9 mouse cellular contexts compared by ENCODE assay signal in the genomic region with DNA sequence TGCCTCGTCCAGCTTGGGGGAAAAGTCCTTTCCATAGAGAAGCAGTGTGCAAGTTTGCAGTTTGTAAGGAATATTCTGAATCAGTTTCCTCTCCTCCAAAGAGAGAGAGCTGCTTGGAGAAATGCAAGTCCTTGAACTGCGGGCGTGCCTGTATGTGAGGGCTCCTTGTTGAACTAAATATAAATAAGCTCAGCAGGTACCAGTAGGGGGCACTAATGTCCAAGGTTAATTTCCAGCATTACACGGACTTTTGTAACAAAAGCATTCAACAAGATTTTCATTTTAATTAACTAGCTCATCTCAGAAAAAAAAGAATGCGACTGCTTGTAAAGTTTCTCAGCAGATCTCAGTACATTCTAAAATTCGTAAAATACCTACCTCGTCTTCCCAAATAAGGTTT. TPM values are rescaled to one million over a fixed set of nuclear protein-coding genes. Genes with fewer than 3 reads are reported as not detected.
DNase-seq lines count a peak whose midpoint lies in the region; ATAC-seq and TF ChIP-seq lines count a peak whose summit lies in the region.
"Had no signal": no experiment of that assay in that cellular context is flagged by ENCODE, and none has a peak within 500 bp of the region (broad histone marks: within the 10 kb centered on the region; RNA-seq: fewer than 3 reads in every experiment).

No protein-coding gene starts in this region.

- H3K4me3 ChIP-seq in heart, adult 2 months = no peak overlapping the region
- H3K4me3 ChIP-seq in heart, embryonic 10.5 days = no peak overlapping the region
- no peak overlapping the region for H3K4me3 ChIP-seq in intestine, embryonic 15.5 days (replicated peaks)
- H3K4me3 ChIP-seq in lung, postnatal 0 days (ENCODE audit: low read depth, low read length) = no peak overlapping the region
- H3K4me3 ChIP-seq in stomach, postnatal 0 days (ENCODE audit: low read depth, low read length) = no peak overlapping the region
- H3K4me3 ChIP-seq: limb, embryonic 13.5 days had no signal

- H3K79me2 ChIP-seq in heart, adult 2 months (replicated peaks; ENCODE audit: control insufficient read depth, insufficient read depth, low read length) = no peaks in the 10 kb centered on the region

- H3K9ac ChIP-seq in heart, adult 2 months (ENCODE audit: low read depth, low read length) = no peak overlapping the region
- no peak overlapping the region for H3K9ac ChIP-seq in intestine, embryonic 15.5 days
- no peak overlapping the region for H3K9ac ChIP-seq in lung, postnatal 0 days (replicated peaks; ENCODE audit: low read depth)
- H3K9ac ChIP-seq in stomach, postnatal 0 days (ENCODE audit: low read length) = no peak overlapping the region
- H3K9ac ChIP-seq: limb, embryonic 13.5 days had no signal

- no peaks in the 10 kb centered on the region for H3K9me3 ChIP-seq in heart, embryonic 10.5 days
- no peaks in the 10 kb centered on the region for H3K9me3 ChIP-seq in intestine, embryonic 15.5 days
- H3K9me3 ChIP-seq in lung, postnatal 0 days (ENCODE audit: low read length) = no peaks in the 10 kb centered on the region
- H3K9me3 ChIP-seq in stomach, postnatal 0 days (ENCODE audit: control insufficient read depth, low read length) = no peaks in the 10 kb centered on the region
- H3K9me3 ChIP-seq: limb, embryonic 13.5 days had no signal

- H3K27ac ChIP-seq in heart, adult 2 months = no peak overlapping the region
- H3K27ac ChIP-seq in heart, embryonic 10.5 days = no peak overlapping the region
- H3K27ac ChIP-seq in intestine, embryonic 15.5 days = no peak overlapping the region
- H3K27ac ChIP-seq in lung, postnatal 0 days (ENCODE audit: low read length) = no peak overlapping the region
- no peak overlapping the region for H3K27ac ChIP-seq in stomach, postnatal 0 days (replicated peaks)
- H3K27ac ChIP-seq: limb, embryonic 13.5 days had no signal

- intact Hi-C loops in heart, adult 2 months (cut with DNase I) = loop anchor here (1.0 kb wide), 1 partner anchor 132 kb away; no protein-coding TSS in a partner anchor

- DNase-seq in heart, adult 2 months = peak; percentile 24 to 27
- no peak for DNase-seq in heart, embryonic 10.5 days (ENCODE audit: low spot score)
- DNase-seq in CD4-positive helper T cell, adult 2 months (ENCODE audit: low read depth, low spot score) = peak; percentile 80
- peak; percentile 75 for DNase-seq in adrenal gland, postnatal 10 days
- DNase-seq in embryo, embryonic 11 days = peak; percentile 81
- DNase-seq in lung, postnatal 0 days (ENCODE audit: low spot score) = peak; percentile 79
- peak; percentile 57 for DNase-seq in stomach, postnatal 0 days (ENCODE audit: low spot score)

- H3K27me3 ChIP-seq in heart, adult 2 months (ENCODE audit: control insufficient read depth, insufficient read depth, low read length) = no peaks in the 10 kb centered on the region
- no peaks in the 10 kb centered on the region for H3K27me3 ChIP-seq in heart, embryonic 10.5 days (ENCODE audit: insufficient read depth, poor library complexity, severe bottlenecking)
- H3K27me3 ChIP-seq in intestine, embryonic 15.5 days (replicated peaks) = no peaks in the 10 kb centered on the region
- no peaks in the 10 kb centered on the region for H3K27me3 ChIP-seq in lung, postnatal 0 days (replicated peaks; ENCODE audit: insufficient read depth, low read length)
- no peaks in the 10 kb centered on the region for H3K27me3 ChIP-seq in stomach, postnatal 0 days (ENCODE audit: control insufficient read depth, insufficient read depth, low read length)
- H3K27me3 ChIP-seq: limb, embryonic 13.5 days had no signal

- peak; percentile 55; the same call in 1 of the 2 replicates for ATAC-seq in intestine, embryonic 15.5 days
- ATAC-seq in lung, postnatal 0 days = no peak
- ATAC-seq in stomach, postnatal 0 days (ENCODE audit: low FRiP score, low TSS enrichment) = no peak

- no peak for TF ChIP-seq EP300 in heart, adult 2 months (IDR thresholded peaks at IDR 0.05; ENCODE audit: insufficient read depth, low read depth, low read length)
- no peak for TF ChIP-seq EP300 in lung, postnatal 0 days (IDR thresholded peaks at IDR 0.05)
- TF ChIP-seq EP300 in stomach, postnatal 0 days (optimal IDR thresholded peaks at IDR 0.05) = no peak

- H3K4me2 ChIP-seq in intestine, embryonic 15.5 days (replicated peaks) = no peak overlapping the region
- no peak overlapping the region for H3K4me2 ChIP-seq in lung, postnatal 0 days (replicated peaks; ENCODE audit: low read depth, low read length)
- no peak overlapping the region for H3K4me2 ChIP-seq in stomach, postnatal 0 days (replicated peaks; ENCODE audit: low read depth)
- H3K4me2 ChIP-seq: limb, embryonic 13.5 days had no signal

- H3K36me3 ChIP-seq in heart, adult 2 months (ENCODE audit: control insufficient read depth, insufficient read depth, low read length) = peaks cover 33% of the 10 kb centered on the region
- peaks cover 90% of the 10 kb centered on the region for H3K36me3 ChIP-seq in heart, embryonic 10.5 days
- peaks cover 6% of the 10 kb centered on the region for H3K36me3 ChIP-seq in intestine, embryonic 15.5 days
- peaks cover 38% of the 10 kb centered on the region for H3K36me3 ChIP-seq in lung, postnatal 0 days (ENCODE audit: insufficient read depth, low read length)
- peaks cover 9% of the 10 kb centered on the region for H3K36me3 ChIP-seq in stomach, postnatal 0 days (ENCODE audit: control insufficient read depth, insufficient read depth, low read length)

- WGBS in heart, adult 2 months = 54% methylated on average over 7 of the region's 7 CpGs
- WGBS in heart, embryonic 10.5 days = 72% methylated on average over 7 of the region's 7 CpGs
- WGBS in intestine, embryonic 15.5 days = 63% methylated on average over 7 of the region's 7 CpGs
- 58% methylated on average over 7 of the region's 7 CpGs for WGBS in lung, postnatal 0 days
- 58% methylated on average over 7 of the region's 7 CpGs for WGBS in stomach, postnatal 0 days

- TF ChIP-seq POLR2A in heart, adult 2 months (IDR thresholded peaks at IDR 0.05; ENCODE audit: insufficient read depth, low read depth, low read length) = no peak

- no peaks in the 10 kb centered on the region for H3K4me1 ChIP-seq in heart, adult 2 months (ENCODE audit: control insufficient read depth, insufficient read depth, low read length)
- H3K4me1 ChIP-seq in heart, embryonic 10.5 days = no peaks in the 10 kb centered on the region
- 0 out of 2 replicates have a peak, but pooled peaks cover 2% of the 10 kb centered on the region for H3K4me1 ChIP-seq in intestine, embryonic 15.5 days (replicated peaks)
- no peaks in the 10 kb centered on the region for H3K4me1 ChIP-seq in lung, postnatal 0 days (ENCODE audit: insufficient read depth, low read depth, low read length)
- no peaks in the 10 kb centered on the region for H3K4me1 ChIP-seq in stomach, postnatal 0 days (replicated peaks; ENCODE audit: control insufficient read depth, insufficient read depth)
- H3K4me1 ChIP-seq: limb, embryonic 13.5 days had no signal

- peak; percentile 86 for TF ChIP-seq CTCF in heart, adult 2 months (IDR thresholded peaks at IDR 0.05)
- peak; percentile 74 for TF ChIP-seq CTCF in lung, postnatal 0 days (IDR thresholded peaks at IDR 0.05)
- peak; percentile 81 for TF ChIP-seq CTCF in stomach, postnatal 0 days (IDR thresholded peaks at IDR 0.05; ENCODE audit: low read depth)

RNA-seq across cellular contexts. Expression of a gene that starts 13.9 kb away (rescaled TPM):
- total RNA-seq in heart, adult 2 months (2021) = 10 to 100 TPM; 19.9 to 23.7 TPM
- 7.5 and 14.2 TPM in 2 replicates for polyA plus RNA-seq in heart, adult 2 months (2012; rRNA removed)
- polyA plus RNA-seq in heart, embryonic 10.5 days (2016; fragmentation: Nextera tagmentation; extraction: Ambion mirVana) = 52.2 and 76.3 TPM in 2 replicates
- total RNA-seq in adrenal gland, postnatal 10 days (2021) = 10 to 100 TPM; 45.4 to 57.6 TPM
- polyA plus RNA-seq in intestine, embryonic 15.5 days (2015; fragmentation: Nextera tagmentation; extraction: Ambion mirVana) = 50.0 and 56.5 TPM in 2 replicates
- polyA plus RNA-seq in lung, postnatal 0 days (2015; fragmentation: Nextera tagmentation; extraction: Ambion mirVana) = 30.2 and 31.2 TPM in 2 replicates
- 18.3 and 20.9 TPM in 2 replicates for polyA plus RNA-seq in stomach, postnatal 0 days (2015; fragmentation: Nextera tagmentation; extraction: Ambion mirVana)
